Mouse (Mus musculus) B cell, adult 67 days (primary cell): ENCODE measurements around the gene Gm28269. TPM values are rescaled to one million over a fixed set of nuclear protein-coding genes. Genes with fewer than 3 reads are reported as not detected.

ENCODE experiments used
- total RNA-seq, 2 experiments: library from RNA; stranded (reverse); gene quantifications; 4 replicates each; pipeline ENCODE4 v1.2.4; 2023

Gene Gm28269
- not detected for total RNA-seq

GRCm38 (mm10) chrX:21744997-21745396 lies at the start of gene Gm28269:
Gene Gm28269 (minus strand): TSS chrX:21745097.

GRCm38 (mm10) chrX:21714829-21715228 lies 30.1 kb downstream of the Gm28269 start, which contains the start of gene Slc6a14:
Gene Slc6a14 (plus strand): TSS chrX:21714896.

Other genes with a start within 250 kb of the Gm28269 start
- not detected for gene Slc6a14, start 30.2 kb downstream of the Gm28269 start, total RNA-seq